In the genomic region with DNA sequence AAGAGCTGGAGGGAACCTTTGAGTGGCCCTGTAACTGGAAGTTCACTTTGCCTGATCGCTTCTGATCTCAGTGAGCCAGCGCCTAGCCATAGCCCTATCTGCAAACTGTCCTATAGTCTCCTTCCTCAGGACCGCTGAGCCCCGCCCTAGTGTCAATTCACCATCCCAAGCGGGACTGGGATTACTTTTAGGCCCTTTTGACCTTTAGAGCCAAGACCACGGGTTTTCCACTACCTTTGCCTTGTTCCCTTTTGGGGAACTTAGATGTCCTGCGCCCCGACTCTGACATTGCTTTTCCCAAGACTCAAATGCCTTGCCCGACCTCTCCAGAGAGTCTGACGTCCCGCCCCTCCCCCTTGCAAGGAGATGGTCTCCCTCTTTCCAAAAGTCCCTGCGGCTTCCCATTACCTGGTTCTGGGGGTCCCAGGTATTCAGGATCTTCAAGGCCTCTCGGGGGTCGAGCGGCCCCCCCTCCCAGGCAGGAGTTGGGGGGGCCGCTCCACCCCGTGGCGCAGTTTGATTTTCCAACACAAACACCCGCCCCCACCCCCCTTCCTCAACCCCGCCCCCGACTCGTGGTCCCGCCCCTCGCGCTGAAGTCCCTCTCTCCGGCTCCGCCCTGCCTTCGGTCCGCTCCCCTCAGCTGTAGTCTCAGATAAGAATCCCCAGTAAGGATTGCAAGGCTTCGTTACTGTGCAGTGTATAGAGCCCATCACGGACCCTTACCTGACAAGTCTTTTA, we compare ENCODE assay signal across 8 mouse cellular contexts. TPM values are rescaled to one million over a fixed set of nuclear protein-coding genes. Genes with fewer than 3 reads are reported as not detected.
DNase-seq lines count a peak whose midpoint lies in the region; ATAC-seq lines count a peak whose summit lies in the region.

No protein-coding gene starts in this region.

- peak overlapping the region; percentile 99 for H3K4me2 ChIP-seq in heart, embryonic 11.5 days
- H3K4me2 ChIP-seq in kidney, embryonic 15.5 days: peak overlapping the region; percentile 95

- no peaks in the 10 kb centered on the region for H3K9me3 ChIP-seq in heart, embryonic 11.5 days (replicated peaks; ENCODE audit: control insufficient read depth, low read length)
- H3K9me3 ChIP-seq in kidney, embryonic 15.5 days (replicated peaks): no peaks in the 10 kb centered on the region

- H3K36me3 ChIP-seq in heart, embryonic 11.5 days (ENCODE audit: control insufficient read depth, insufficient read depth, low read length): no peaks in the 10 kb centered on the region
- H3K36me3 ChIP-seq in kidney, embryonic 15.5 days: no peaks in the 10 kb centered on the region
- no peaks in the 10 kb centered on the region for H3K36me3 ChIP-seq in splenic B cell, adult 2 months (ENCODE audit: control insufficient read depth, insufficient read depth, low read length, poor library complexity, severe bottlenecking)

- WGBS in heart, embryonic 11.5 days (ENCODE audit: insufficient replicate concordance): under 1% methylated on average over 31 of the region's 31 CpGs
- under 1% methylated on average over 31 of the region's 31 CpGs for WGBS in kidney, embryonic 15.5 days

- H3K27ac ChIP-seq in heart, embryonic 11.5 days (ENCODE audit: low read depth, low read length): peak overlapping the region; percentile 89
- peak overlapping the region; percentile 97 for H3K27ac ChIP-seq in kidney, embryonic 15.5 days

- H3K27me3 ChIP-seq in heart, embryonic 11.5 days (ENCODE audit: control insufficient read depth, insufficient read depth, low read length): peaks cover 25% of the 10 kb centered on the region
- peaks cover 31% of the 10 kb centered on the region for H3K27me3 ChIP-seq in kidney, embryonic 15.5 days
- H3K27me3 ChIP-seq in splenic B cell, adult 2 months (ENCODE audit: control insufficient read depth, insufficient read depth, low read length, poor library complexity, severe bottlenecking): 0 out of 2 replicates have a peak, but pooled peaks cover 3% of the 10 kb centered on the region

- 0 out of 2 replicates have a peak, but pooled peaks have one; percentile 15 for ATAC-seq in heart, embryonic 11.5 days (replicated peaks; ENCODE audit: insufficient number of reproducible peaks, low FRiP score, low TSS enrichment)
- ATAC-seq in kidney, embryonic 15.5 days (replicated peaks; ENCODE audit: low FRiP score): no peak

- H3K4me1 ChIP-seq in heart, embryonic 11.5 days (ENCODE audit: control insufficient read depth, insufficient read depth, low read length): peaks cover 37% of the 10 kb centered on the region
- H3K4me1 ChIP-seq in kidney, embryonic 15.5 days: peaks cover 54% of the 10 kb centered on the region

- peak; percentile 50 to 60 for DNase-seq in right cerebral cortex, postnatal 10 days (ENCODE audit: low spot score in 2 of 2)
- no peak for DNase-seq in right cerebral cortex, postnatal 14 days
- peak; percentile 66 for DNase-seq in embryo, embryonic 10 days (ENCODE audit: low spot score)
- DNase-seq in lung, postnatal 14 days: peak; percentile 74
- peak; percentile 47 for DNase-seq in splenic B cell, adult 2 months (ENCODE audit: low read depth, low spot score)
- DNase-seq in layer of hippocampus, adult 18-20 months (ENCODE audit: low spot score in 2 of 2): no peak

- H3K4me3 ChIP-seq in heart, embryonic 11.5 days (ENCODE audit: low read depth, low read length): peak overlapping the region; percentile 83
- H3K4me3 ChIP-seq in kidney, embryonic 15.5 days (replicated peaks): peak overlapping the region; percentile 77

- peak overlapping the region; percentile 70; the same call in 1 of the 2 replicates for H3K9ac ChIP-seq in heart, embryonic 11.5 days (ENCODE audit: low read depth, low read length)
- H3K9ac ChIP-seq in kidney, embryonic 15.5 days: peak overlapping the region; percentile 45

RNA-seq across cellular contexts. Expression of gene Kdm6b, which starts 6.5 kb away (rescaled TPM):
- polyA plus RNA-seq in heart, embryonic 11.5 days (2014; fragmentation: Nextera tagmentation; extraction: Ambion mirVana): 21.5 and 25.1 TPM in 2 replicates
- 32.6 and 33.0 TPM in 2 replicates for polyA plus RNA-seq in kidney, embryonic 15.5 days (2015; fragmentation: Nextera tagmentation; extraction: Ambion mirVana)
- 10 to 100 TPM; 35.7 to 39.3 TPM for total RNA-seq in layer of hippocampus, adult 18-20 months (2021)

RNA-seq across cellular contexts. Expression of gene Tmem88, which starts 21.9 kb away (rescaled TPM):
- 30.5 and 31.7 TPM in 2 replicates for polyA plus RNA-seq in heart, embryonic 11.5 days (2014; fragmentation: Nextera tagmentation; extraction: Ambion mirVana)
- polyA plus RNA-seq in kidney, embryonic 15.5 days (2015; fragmentation: Nextera tagmentation; extraction: Ambion mirVana): 41.9 and 44.3 TPM in 2 replicates
- 1 to 10 TPM; 2.5 to 2.7 TPM for total RNA-seq in layer of hippocampus, adult 18-20 months (2021)

RNA-seq across cellular contexts. Expression of gene Cyb5d1, which starts 24.6 kb away (rescaled TPM):
- polyA plus RNA-seq in heart, embryonic 11.5 days (2014; fragmentation: Nextera tagmentation; extraction: Ambion mirVana): 19.6 and 25.0 TPM in 2 replicates
- 30.2 and 30.5 TPM in 2 replicates for polyA plus RNA-seq in kidney, embryonic 15.5 days (2015; fragmentation: Nextera tagmentation; extraction: Ambion mirVana)
- total RNA-seq in layer of hippocampus, adult 18-20 months (2021): 10 to 100 TPM; 47.8 to 51.2 TPM

RNA-seq across cellular contexts. Expression of gene Naa38, which starts 24.7 kb away (rescaled TPM):
- 166 and 170 TPM in 2 replicates for polyA plus RNA-seq in heart, embryonic 11.5 days (2014; fragmentation: Nextera tagmentation; extraction: Ambion mirVana)
- 153 and 155 TPM in 2 replicates for polyA plus RNA-seq in kidney, embryonic 15.5 days (2015; fragmentation: Nextera tagmentation; extraction: Ambion mirVana)
- total RNA-seq in layer of hippocampus, adult 18-20 months (2021): 100 to 1,000 TPM; 107 to 123 TPM

RNA-seq across cellular contexts. Expression of gene Chd3, which starts 50.8 kb away (rescaled TPM):
- polyA plus RNA-seq in heart, embryonic 11.5 days (2014; fragmentation: Nextera tagmentation; extraction: Ambion mirVana): 15.5 and 21.8 TPM in 2 replicates
- 54.8 and 62.8 TPM in 2 replicates for polyA plus RNA-seq in kidney, embryonic 15.5 days (2015; fragmentation: Nextera tagmentation; extraction: Ambion mirVana)
- 100 to 1,000 TPM; 531 to 556 TPM for total RNA-seq in layer of hippocampus, adult 18-20 months (2021)

Comparison
In these comparisons a context has a peak if more than half of its experiments do, and no peak if none do; other contexts are left out.
1. DNase-seq: peak in right cerebral cortex, postnatal 10 days (2 of 2), embryo, embryonic 10 days (single experiment), lung, postnatal 14 days (single experiment) and splenic B cell, adult 2 months (single experiment); none in right cerebral cortex, postnatal 14 days (single experiment) and layer of hippocampus, adult 18-20 months (0 of 2).